In the genomic region with DNA sequence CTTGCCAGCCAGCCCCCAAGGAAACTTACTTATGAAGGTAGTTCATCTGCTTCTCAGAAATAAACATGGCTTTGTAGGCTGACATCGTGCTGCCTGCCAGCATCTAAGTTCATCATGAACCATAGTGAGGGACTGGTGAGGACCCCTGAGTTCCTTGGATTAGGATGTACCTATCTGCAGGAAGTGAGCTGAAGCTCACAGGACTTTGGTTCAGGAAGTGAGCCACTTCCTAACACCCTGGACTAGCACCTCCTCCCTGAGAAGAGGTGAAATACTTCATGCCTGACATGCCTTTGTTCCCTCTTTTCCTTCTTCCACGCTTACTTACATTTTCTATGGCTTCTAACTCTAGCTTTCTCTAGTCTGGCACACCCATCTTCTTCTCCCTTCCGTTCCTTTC, we compare ENCODE assay signal across 23 mouse cellular contexts.
"Had no signal": no experiment of that assay in that cellular context is flagged by ENCODE, and none has a peak within 500 bp of the region (broad histone marks: within the 10 kb centered on the region; RNA-seq: fewer than 3 reads in every experiment).

No protein-coding gene starts in this region.

- H3K4me3 ChIP-seq: intestine, embryonic 15.5 days; kidney, embryonic 15.5 days; limb, embryonic 12.5 days; limb, embryonic 15.5 days; liver, embryonic 13.5 days; megakaryocyte, embryonic 14.5 days; midbrain, embryonic 10.5 days; midbrain, embryonic 13.5 days; myocyte; neural tube, embryonic 13.5 days; stomach, embryonic 15.5 days had no signal

- H3K9ac ChIP-seq: intestine, embryonic 15.5 days; kidney, embryonic 15.5 days; limb, embryonic 12.5 days; limb, embryonic 15.5 days; liver, embryonic 13.5 days; midbrain, embryonic 13.5 days; neural tube, embryonic 13.5 days; stomach, embryonic 15.5 days had no signal

- H3K27me3 ChIP-seq: intestine, embryonic 15.5 days; kidney, embryonic 15.5 days; limb, embryonic 12.5 days; limb, embryonic 15.5 days; liver, embryonic 13.5 days; megakaryocyte, embryonic 14.5 days; midbrain, embryonic 13.5 days; neural tube, embryonic 13.5 days; stomach, embryonic 15.5 days had no signal

- DNase-seq: kidney, adult 11 months; kidney, adult 8-10 months; kidney, postnatal 14 days; kidney, postnatal 4 days; left cerebral cortex, postnatal 4 days; liver, embryonic 13.5 days; retina, postnatal 1 day; right cerebral cortex, postnatal 25 days; spleen, adult 18-20 months; thymus, adult 2 months; thymus, postnatal 14 days; thymus, postnatal 4 days had no signal

- H3K9me3 ChIP-seq: intestine, embryonic 15.5 days; kidney, embryonic 15.5 days; limb, embryonic 15.5 days; liver, embryonic 13.5 days; megakaryocyte, embryonic 14.5 days; midbrain, embryonic 13.5 days; stomach, embryonic 15.5 days had no signal

- H3K27ac ChIP-seq: intestine, embryonic 15.5 days; kidney, embryonic 15.5 days; limb, embryonic 12.5 days; limb, embryonic 15.5 days; liver, embryonic 13.5 days; midbrain, embryonic 10.5 days; midbrain, embryonic 13.5 days; neural tube, embryonic 13.5 days; stomach, embryonic 15.5 days had no signal

- H3K4me2 ChIP-seq: intestine, embryonic 15.5 days; kidney, embryonic 15.5 days; limb, embryonic 12.5 days; limb, embryonic 15.5 days; liver, embryonic 13.5 days; midbrain, embryonic 13.5 days; neural tube, embryonic 13.5 days; stomach, embryonic 15.5 days had no signal

- H3K36me3 ChIP-seq: intestine, embryonic 15.5 days; kidney, embryonic 15.5 days; limb, embryonic 12.5 days; limb, embryonic 15.5 days; liver, embryonic 13.5 days; midbrain, embryonic 10.5 days; midbrain, embryonic 13.5 days; neural tube, embryonic 13.5 days; stomach, embryonic 15.5 days had no signal

- H3K4me1 ChIP-seq: intestine, embryonic 15.5 days; kidney, embryonic 15.5 days; limb, embryonic 12.5 days; limb, embryonic 15.5 days; liver, embryonic 13.5 days; megakaryocyte, embryonic 14.5 days; neural tube, embryonic 13.5 days; stomach, embryonic 15.5 days had no signal

- ATAC-seq: intestine, embryonic 15.5 days; midbrain, embryonic 13.5 days; midbrain, embryonic 16.5 days had no signal
